Mouse (Mus musculus): ENCODE measurements around the gene Sergef. TPM values are rescaled to one million over a fixed set of nuclear protein-coding genes. Genes with fewer than 3 reads are reported as not detected.

Sergef gene
- polyA plus RNA-seq, 1 experiment from 2014 or later: 13.4 TPM

DNA sequence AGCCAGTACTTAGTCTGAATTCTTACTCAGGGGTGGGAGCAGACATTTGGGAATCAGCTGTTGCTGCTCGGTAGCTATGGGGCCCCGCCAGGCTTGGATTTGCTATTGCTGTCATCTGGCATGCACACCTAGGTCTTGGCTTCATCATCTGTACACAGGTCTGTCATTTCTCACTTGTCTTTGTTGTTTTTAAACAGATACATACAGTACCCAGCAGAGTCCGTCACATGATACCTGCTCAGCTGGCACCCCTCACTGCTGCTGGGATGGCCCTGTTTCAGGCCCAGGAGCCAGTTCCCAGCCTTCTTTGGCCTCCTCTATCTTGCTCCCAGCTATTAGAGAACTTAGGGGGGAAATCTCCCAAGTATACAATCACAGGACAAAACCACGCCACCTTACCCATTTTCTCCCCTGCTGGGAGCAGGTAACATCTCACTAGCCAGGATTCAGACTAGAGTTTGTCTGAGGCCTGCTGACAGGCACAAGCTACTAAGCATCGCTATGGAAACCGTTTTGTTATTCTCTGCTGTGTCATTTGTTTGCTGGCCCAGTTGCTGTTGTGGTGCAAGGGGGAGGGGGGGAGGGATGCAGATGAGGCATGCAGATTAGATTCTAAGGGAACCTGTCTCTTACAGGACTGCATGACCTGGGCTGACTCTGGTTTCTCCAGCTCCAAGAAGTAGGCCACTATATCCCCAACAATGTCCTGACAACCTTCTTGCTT lies 190.5 kb downstream of the Sergef start:
- no peak for TF ChIP-seq CTCF (IDR thresholded peaks at IDR 0.05)
- ChIA-PET CTCF (interaction anchor here (0.6 to 0.8 kb wide), 2 partner anchors 56 to 158 kb away, joined by 3 read pairs; no protein-coding TSS in a partner anchor), POLR2A (no interaction called here)
- peak; percentile 33 for DNase-seq (ENCODE audit: low read depth, low spot score)
- peak; percentile 55 for ATAC-seq
- H3K27me3 ChIP-seq: no peaks in the 10 kb centered on the region
- in situ Hi-C loops (cut with MboI; ENCODE audit: low pct_unique_long_range_greater_than_20kb): no loop called here

GRCm38 (mm10) chr7:46447473-46448165 lies 192.0 kb downstream of the Sergef start:
- ChIA-PET POLR2A (no interaction called here), CTCF (no interaction called here)
- ATAC-seq: no peak
- in situ Hi-C loops (cut with MboI; ENCODE audit: low pct_unique_long_range_greater_than_20kb): no loop called here
- DNase-seq (ENCODE audit: low read depth, low spot score): no peak
- H3K27me3 ChIP-seq: no peaks in the 10 kb centered on the region
- no peak for TF ChIP-seq CTCF (IDR thresholded peaks at IDR 0.05)

DNA sequence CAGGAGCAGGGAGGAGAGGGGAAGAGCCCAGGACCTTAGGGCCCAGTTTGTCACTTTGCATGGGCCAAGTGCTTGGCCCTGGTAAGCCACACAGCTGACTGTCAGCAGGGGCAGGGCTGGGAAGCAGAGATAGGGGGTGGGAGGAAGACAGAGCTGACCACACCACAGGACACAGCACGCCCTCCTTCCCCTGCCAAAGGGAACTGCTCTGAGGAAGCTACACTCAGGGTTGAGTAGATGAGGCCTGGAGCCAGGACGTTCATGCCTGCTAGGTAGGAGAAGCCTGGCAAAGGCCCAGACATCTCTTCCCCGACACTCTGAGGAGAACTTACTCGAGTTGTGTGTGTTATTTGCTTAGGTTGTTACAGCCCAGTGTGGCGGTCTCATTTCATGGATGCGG lies 193.7 kb downstream of the Sergef start:
- ChIA-PET POLR2A (no interaction called here), CTCF (no interaction called here)
- DNase-seq (ENCODE audit: low read depth, low spot score) (peak; percentile 17), ATAC-seq (peak; percentile 38)
- no peak for TF ChIP-seq CTCF (IDR thresholded peaks at IDR 0.05)
- H3K27me3 ChIP-seq: no peaks in the 10 kb centered on the region
- in situ Hi-C loops (cut with MboI; ENCODE audit: low pct_unique_long_range_greater_than_20kb): no loop called here

- DNase-seq (ENCODE audit: low read depth, low spot score) (no peak), ATAC-seq (no peak)
- POLR2A ChIA-PET: no interaction called here
- TF ChIP-seq CTCF (IDR thresholded peaks at IDR 0.05): no peak
- in situ Hi-C loops (cut with MboI; ENCODE audit: low pct_unique_long_range_greater_than_20kb): no loop called here
- no peaks in the 10 kb centered on the region for H3K27me3 ChIP-seq
- CTCF ChIA-PET: interaction anchor here (0.9 kb wide), 1 partner anchor 20 kb away, joined by 3 read pairs; no protein-coding TSS in a partner anchor
Observed at GRCm38 (mm10) chr7:46443163-46443562, 196.4 kb downstream of the Sergef start.

DNA sequence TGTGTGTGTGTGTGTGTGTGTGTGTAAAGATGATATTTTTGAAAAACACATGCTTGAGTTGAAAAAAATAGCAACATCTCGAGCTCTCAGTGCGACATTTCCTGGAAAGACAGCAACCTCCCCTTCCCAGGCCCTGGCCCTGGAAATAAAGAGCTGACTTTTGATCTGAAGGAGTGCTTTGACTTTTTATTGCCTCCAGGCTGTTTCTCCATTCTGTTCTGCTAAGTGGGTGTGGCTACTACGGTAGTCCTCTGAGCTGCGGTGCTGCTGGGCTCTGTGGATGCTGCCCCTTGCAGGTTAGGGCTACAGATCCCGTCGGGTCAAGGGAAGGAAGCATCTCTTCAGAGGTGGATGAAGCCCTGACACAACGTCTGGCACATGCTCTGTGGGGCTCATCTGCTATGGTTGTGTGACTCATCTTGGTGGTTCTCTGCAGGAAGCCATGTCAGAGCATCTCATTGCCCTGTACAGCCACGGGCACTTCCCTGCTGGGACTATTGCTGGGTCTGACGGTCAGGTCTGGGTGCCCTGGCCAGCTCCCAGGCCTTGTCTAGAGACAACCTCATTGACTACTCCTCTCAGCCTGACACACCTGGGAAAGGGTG lies 201.0 kb downstream of the Sergef start:
- no peaks in the 10 kb centered on the region for H3K27me3 ChIP-seq
- in situ Hi-C loops (cut with MboI; ENCODE audit: low pct_unique_long_range_greater_than_20kb): no loop called here
- CTCF ChIA-PET: interaction anchor here (1.9 kb wide), 1 partner anchor 14 kb away, joined by 6 read pairs; no protein-coding TSS in a partner anchor
- POLR2A ChIA-PET: interaction anchor here (0.6 kb wide), 1 partner anchor 13 kb away, joined by 3 read pairs; no protein-coding TSS in a partner anchor
- TF ChIP-seq CTCF (IDR thresholded peaks at IDR 0.05): no peak
- ATAC-seq: peak; percentile 21
- DNase-seq (ENCODE audit: low read depth, low spot score): no peak

- in situ Hi-C loops (cut with MboI; ENCODE audit: low pct_unique_long_range_greater_than_20kb): no loop called here
- ChIA-PET POLR2A (no interaction called here), CTCF (no interaction called here)
- no peaks in the 10 kb centered on the region for H3K27me3 ChIP-seq
- TF ChIP-seq CTCF (IDR thresholded peaks at IDR 0.05): no peak
- ATAC-seq (no peak), DNase-seq (ENCODE audit: low read depth, low spot score) (no peak)
Observed at GRCm38 (mm10) chr7:46435833-46436232, 203.8 kb downstream of the Sergef start.

- POLR2A ChIA-PET: no interaction called here
- CTCF ChIA-PET: interaction anchor here (2.3 to 2.9 kb wide), 2 partner anchors 11 kb away, joined by 6 to 7 read pairs; no protein-coding TSS in a partner anchor
- TF ChIP-seq CTCF (IDR thresholded peaks at IDR 0.05): no peak
- DNase-seq (ENCODE audit: low read depth, low spot score) (no peak), ATAC-seq (peak; percentile 29)
- H3K27me3 ChIP-seq: no peaks in the 10 kb centered on the region
- in situ Hi-C loops (cut with MboI; ENCODE audit: low pct_unique_long_range_greater_than_20kb): no loop called here
Observed at GRCm38 (mm10) chr7:46433874-46434273, 205.7 kb downstream of the Sergef start.

DNA sequence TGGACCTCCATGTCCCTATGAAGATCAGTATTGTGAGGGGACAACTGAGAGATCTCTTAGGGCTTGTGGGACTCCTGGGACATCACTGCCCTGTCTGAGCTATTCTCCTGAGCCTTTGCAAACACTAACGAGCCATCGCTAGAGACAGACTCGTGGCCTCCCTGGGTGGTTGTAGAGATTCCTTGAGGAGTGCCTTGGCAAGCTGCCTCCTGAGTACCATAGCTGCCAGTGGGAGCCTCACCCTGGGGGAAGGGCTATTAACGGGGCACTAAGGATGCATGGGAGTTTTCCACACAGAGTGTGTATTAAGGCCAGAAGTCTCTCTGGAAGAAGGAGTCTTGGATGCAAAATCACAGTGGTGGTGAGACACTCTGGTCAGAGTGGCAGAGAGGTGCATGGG lies 214.6 kb downstream of the Sergef start:
- no peak for DNase-seq (ENCODE audit: low read depth, low spot score)
- TF ChIP-seq CTCF (IDR thresholded peaks at IDR 0.05): no peak
- no peak for ATAC-seq
- peaks cover 6% of the 10 kb centered on the region for H3K27me3 ChIP-seq
- CTCF ChIA-PET: no interaction called here
- POLR2A ChIA-PET: no interaction called here
- in situ Hi-C loops (cut with MboI; ENCODE audit: low pct_unique_long_range_greater_than_20kb): no loop called here

- TF ChIP-seq CTCF (IDR thresholded peaks at IDR 0.05): no peak
- in situ Hi-C loops (cut with MboI; ENCODE audit: low pct_unique_long_range_greater_than_20kb): no loop called here
- CTCF ChIA-PET: interaction anchor here (0.9 to 2.3 kb wide), 4 partner anchors 10 to 43 kb away, joined by 3 to 8 read pairs (median 6); no protein-coding TSS in a partner anchor
- no peak for DNase-seq (ENCODE audit: low read depth, low spot score)
- peaks cover 6% of the 10 kb centered on the region for H3K27me3 ChIP-seq
- POLR2A ChIA-PET: no interaction called here
- no peak for ATAC-seq
Observed at GRCm38 (mm10) chr7:46423951-46424350, 215.7 kb downstream of the Sergef start.

GRCm38 (mm10) chr7:46422764-46423412 lies 216.7 kb downstream of the Sergef start:
- CTCF ChIA-PET: interaction anchor here (0.9 to 2.3 kb wide), 7 partner anchors 11 to 168 kb away, joined by 3 to 8 read pairs (median 4); no protein-coding TSS in a partner anchor
- no peak for TF ChIP-seq CTCF (IDR thresholded peaks at IDR 0.05)
- ATAC-seq: no peak
- DNase-seq (ENCODE audit: low read depth, low spot score): no peak
- peaks cover 2% of the 10 kb centered on the region for H3K27me3 ChIP-seq
- POLR2A ChIA-PET: no interaction called here
- in situ Hi-C loops (cut with MboI; ENCODE audit: low pct_unique_long_range_greater_than_20kb): no loop called here
